8 mouse cellular contexts compared by ENCODE assay signal in genomic region chr12:99562073-99562866, GRCm38 (mm10). TPM values are rescaled to one million over a fixed set of nuclear protein-coding genes. Genes with fewer than 3 reads are reported as not detected.
DNase-seq lines count a peak whose midpoint lies in the region; ATAC-seq and TF ChIP-seq lines count a peak whose summit lies in the region.

No protein-coding gene starts in this region.

- TF ChIP-seq POLR2A in cerebellum, adult 2 months (IDR thresholded peaks at IDR 0.05; ENCODE audit: borderline replicate concordance, insufficient read depth, low read length) = peak; percentile 47; the same call in 1 of the 2 replicates

- CTCF ChIA-PET in Patski (lab: Charles Lee) = interaction anchor here (2.0 kb wide), 1 partner anchor 9 kb away, joined by 7 read pairs; no protein-coding TSS in a partner anchor

- POLR2A ChIA-PET in Patski (lab: Charles Lee) = interaction anchor here (0.7 kb wide), 1 partner anchor 344 kb away, joined by 7 read pairs; no protein-coding TSS in a partner anchor

- peak overlapping the region; percentile 76 for H3K4me3 ChIP-seq in cerebellum, adult 2 months (replicated peaks; ENCODE audit: insufficient read depth, low read depth, low read length)
- H3K4me3 ChIP-seq in forebrain, postnatal 0 days (ENCODE audit: low read depth, low read length) = peak overlapping the region; percentile 89
- H3K4me3 ChIP-seq in hindbrain, embryonic 10.5 days = peak overlapping the region; percentile 80
- H3K4me3 ChIP-seq in lung, postnatal 0 days (ENCODE audit: low read depth, low read length) = peak overlapping the region; percentile 86

- H3K36me3 ChIP-seq in forebrain, postnatal 0 days (ENCODE audit: insufficient read depth) = no peaks in the 10 kb centered on the region
- no peaks in the 10 kb centered on the region for H3K36me3 ChIP-seq in hindbrain, embryonic 10.5 days
- H3K36me3 ChIP-seq in lung, postnatal 0 days (ENCODE audit: insufficient read depth, low read length) = no peaks in the 10 kb centered on the region

- H3K4me1 ChIP-seq in cerebellum, adult 2 months (ENCODE audit: control insufficient read depth, insufficient read depth, low read length) = peaks cover 10% of the 10 kb centered on the region; the same call in 1 of the 2 replicates
- H3K4me1 ChIP-seq in forebrain, postnatal 0 days (ENCODE audit: insufficient read depth) = 0 out of 2 replicates have a peak, but pooled peaks cover 13% of the 10 kb centered on the region
- peaks cover 31% of the 10 kb centered on the region for H3K4me1 ChIP-seq in hindbrain, embryonic 10.5 days (replicated peaks)
- H3K4me1 ChIP-seq in lung, postnatal 0 days (ENCODE audit: insufficient read depth, low read depth, low read length) = peaks cover 8% of the 10 kb centered on the region; the same call in 1 of the 2 replicates

- H3K9ac ChIP-seq in forebrain, postnatal 0 days = peak overlapping the region; percentile 82
- peak overlapping the region; percentile 76 for H3K9ac ChIP-seq in lung, postnatal 0 days (replicated peaks; ENCODE audit: low read depth)

- DNase-seq in Patski (ENCODE audit: low read depth, low spot score) = no peak
- DNase-seq in cerebellum, adult 2 months = peak; percentile 79
- peak; percentile 80 for DNase-seq in forebrain, postnatal 0 days
- DNase-seq in hindbrain, embryonic 10.5 days (ENCODE audit: low spot score) = peak; percentile 75
- DNase-seq in layer of hippocampus, postnatal 10 days (ENCODE audit: low spot score in 2 of 2) = peak; percentile 53 to 63
- peak; percentile 86 for DNase-seq in lung, postnatal 0 days (ENCODE audit: low spot score)
- peak; percentile 25 for DNase-seq in retina, adult 2 months (ENCODE audit: low read depth, low spot score)
- peak; percentile 33 to 60 for DNase-seq in urinary bladder, postnatal 36 days (ENCODE audit: low spot score in 2 of 2)

- H3K4me2 ChIP-seq in forebrain, postnatal 0 days (ENCODE audit: low read depth) = peak overlapping the region; percentile 74
- H3K4me2 ChIP-seq in lung, postnatal 0 days (replicated peaks; ENCODE audit: low read depth, low read length) = peak overlapping the region; percentile 84

- WGBS in cerebellum, adult 2 months = under 1% methylated on average over 24 of the region's 24 CpGs
- WGBS in forebrain, postnatal 0 days = under 1% methylated on average over 24 of the region's 24 CpGs
- WGBS in hindbrain, embryonic 10.5 days = under 1% methylated on average over 24 of the region's 24 CpGs
- WGBS in lung, postnatal 0 days = under 1% methylated on average over 24 of the region's 24 CpGs

- no peak for TF ChIP-seq CTCF in Patski (IDR thresholded peaks at IDR 0.05)
- no peak for TF ChIP-seq CTCF in cerebellum, adult 2 months (IDR thresholded peaks at IDR 0.05; ENCODE audit: borderline replicate concordance, insufficient read depth, low read depth, low read length)
- peak; percentile 28; the same call in 1 of the 2 replicates for TF ChIP-seq CTCF in forebrain, postnatal 0 days (IDR thresholded peaks at IDR 0.05; ENCODE audit: low read depth)
- TF ChIP-seq CTCF in lung, postnatal 0 days (IDR thresholded peaks at IDR 0.05) = peak; percentile 24

- no peak for TF ChIP-seq EP300 in lung, postnatal 0 days (IDR thresholded peaks at IDR 0.05)

- H3K9me3 ChIP-seq in forebrain, postnatal 0 days (ENCODE audit: low read length) = no peaks in the 10 kb centered on the region
- H3K9me3 ChIP-seq in hindbrain, embryonic 10.5 days = no peaks in the 10 kb centered on the region
- H3K9me3 ChIP-seq in lung, postnatal 0 days (ENCODE audit: low read length) = no peaks in the 10 kb centered on the region

- in situ Hi-C loops in Patski (cut with MboI; ENCODE audit: low pct_unique_long_range_greater_than_20kb) = loop anchor here (5.0 to 10.0 kb wide), 2 partner anchors 155 to 467 kb away; no protein-coding TSS in a partner anchor

- no peaks in the 10 kb centered on the region for H3K27me3 ChIP-seq in Patski
- H3K27me3 ChIP-seq in cerebellum, adult 2 months (ENCODE audit: control insufficient read depth, insufficient read depth, low read length) = no peaks in the 10 kb centered on the region
- H3K27me3 ChIP-seq in forebrain, postnatal 0 days (ENCODE audit: insufficient read depth, low read length) = no peaks in the 10 kb centered on the region
- H3K27me3 ChIP-seq in hindbrain, embryonic 10.5 days (ENCODE audit: insufficient read depth, poor library complexity, severe bottlenecking) = peaks cover 6% of the 10 kb centered on the region; the same call in 1 of the 2 replicates
- H3K27me3 ChIP-seq in lung, postnatal 0 days (replicated peaks; ENCODE audit: insufficient read depth, low read length) = no peaks in the 10 kb centered on the region

- H3K27ac ChIP-seq in cerebellum, adult 2 months (ENCODE audit: insufficient read depth, low read length) = peak overlapping the region; percentile 27
- peak overlapping the region; percentile 80 for H3K27ac ChIP-seq in forebrain, postnatal 0 days (ENCODE audit: low read depth, low read length)
- peak overlapping the region; percentile 96 for H3K27ac ChIP-seq in hindbrain, embryonic 10.5 days
- peak overlapping the region; percentile 85 for H3K27ac ChIP-seq in lung, postnatal 0 days (ENCODE audit: low read length)

- ATAC-seq in Patski = peak; percentile 78
- ATAC-seq in forebrain, postnatal 0 days = peak; percentile 67
- peak; percentile 73 for ATAC-seq in lung, postnatal 0 days

RNA-seq across cellular contexts. Expression of gene Foxn3, which starts 1.1 kb away (rescaled TPM):
- polyA plus RNA-seq in Patski (2021) = 15.7 TPM
- polyA plus RNA-seq in cerebellum, adult 2 months (2012; rRNA removed) = 58.2 and 61.5 TPM in 2 replicates
- total RNA-seq in forebrain, postnatal 0 days (2014; rRNA removed) = 32.8 and 34.2 TPM in 2 replicates
- polyA plus RNA-seq in forebrain, postnatal 0 days (2015; fragmentation: Nextera tagmentation; extraction: Ambion mirVana) = 44.1 and 61.3 TPM in 2 replicates
- 56.3 and 63.8 TPM in 2 replicates for polyA plus RNA-seq in hindbrain, embryonic 10.5 days (2016; fragmentation: Nextera tagmentation; extraction: Ambion mirVana)
- 10 to 100 TPM; 55.7 to 59.4 TPM for total RNA-seq in layer of hippocampus, postnatal 10 days (2021)
- polyA plus RNA-seq in lung, postnatal 0 days (2015; fragmentation: Nextera tagmentation; extraction: Ambion mirVana) = 91.0 and 94.3 TPM in 2 replicates

Comparison
In these comparisons a context has a peak if more than half of its experiments do, and no peak if none do; other contexts are left out.
1. CTCF ChIP-seq: peak in forebrain, postnatal 0 days (single experiment) and lung, postnatal 0 days (single experiment); none in Patski (single experiment) and cerebellum, adult 2 months (single experiment).
2. H3K27ac ChIP-seq: peak in every context shown above with its lines; median percentile 96 in hindbrain, embryonic 10.5 days; 85 in lung, postnatal 0 days; 80 in forebrain, postnatal 0 days; 27 in cerebellum, adult 2 months.
3. Peak in every context shown above with its lines, with median percentiles within 50 percentile points of each other: ATAC-seq and H3K4me3 ChIP-seq.